Mouse (Mus musculus) limb, embryonic 14.5 days (tissue): ENCODE data around the gene Lsm5. TPM values are rescaled to one million over a fixed set of nuclear protein-coding genes. Genes with fewer than 3 reads are reported as not detected.
A peak's percentile ranks its signal among the peaks of the same experiment; 100 is the strongest.

Experiments used
- ATAC-seq: fragments of 200-750 bp; cut with Nextera tagmentation; 2 replicates; pipeline ENCODE4 v1.8.0; 2017; ENCODE audit warnings: low read depth, moderate number of reproducible peaks, moderate TSS enrichment; ENCODE audit not compliant: low FRiP score
- DNase-seq: peaks from one replicate; pipeline ENCODE4 v3.0.0-alpha.2; 2015; ENCODE audit warnings: low spot score
- H3K27ac ChIP-seq: fragments of 300-500 bp; sonication (generic); replicated peaks from 2 replicates; pipeline ENCODE4 v1.5.1; 2014; ENCODE audit warnings: low read depth, mild to moderate bottlenecking, low read length, moderate library complexity, mixed read lengths
- H3K27me3 ChIP-seq: fragments of 300-500 bp; sonication (generic); 2 replicates; pipeline ENCODE4 v1.6.1; 2014; ENCODE audit warnings: low read length, mixed read lengths; ENCODE audit not compliant: control insufficient read depth, insufficient read depth
- H3K36me3 ChIP-seq: fragments of 300-500 bp; sonication (generic); 2 replicates; pipeline ENCODE4 v1.6.1; 2014; ENCODE audit warnings: mild to moderate bottlenecking, low read length, moderate library complexity, mixed read lengths; ENCODE audit not compliant: control insufficient read depth, insufficient read depth
- H3K4me1 ChIP-seq: fragments of 300-500 bp; sonication (generic); 2 replicates; pipeline ENCODE4 v1.6.1; 2014; ENCODE audit warnings: antibody characterized with exemption, low read length, mixed read lengths; ENCODE audit not compliant: control insufficient read depth, insufficient read depth
- H3K4me2 ChIP-seq: fragments of 300-500 bp; sonication (generic); replicated peaks from 2 replicates; pipeline ENCODE4 v1.6.1; 2014; ENCODE audit warnings: low read depth, mild to moderate bottlenecking, low read length, moderate library complexity; ENCODE audit not compliant: severe bottlenecking
- H3K4me3 ChIP-seq: fragments of 300-500 bp; sonication (generic); replicated peaks from 2 replicates; pipeline ENCODE4 v1.5.1; 2014; ENCODE audit warnings: low read length
- H3K9ac ChIP-seq: fragments of 300-500 bp; sonication (generic); 2 replicates; pipeline ENCODE4 v1.6.1; 2014; ENCODE audit warnings: mild to moderate bottlenecking, low read depth, low read length, moderate library complexity; ENCODE audit not compliant: severe bottlenecking
- H3K9me3 ChIP-seq: fragments of 300-500 bp; sonication (generic); 2 replicates; pipeline ENCODE4 v1.6.1; 2016; ENCODE audit warnings: low read length; ENCODE audit not compliant: control insufficient read depth
- POLR2A ChIP-seq: fragments of 200-500 bp; IDR thresholded peaks from 2 replicates; pipeline ENCODE4 v1.8.0; 2012; ENCODE audit warnings: inconsistent platforms, mild to moderate bottlenecking, moderate library complexity, borderline replicate concordance; ENCODE audit not compliant: insufficient read depth, insufficient read length; ENCODE audit errors: extremely low read depth
- WGBS: fragments of 180-500 bp; shearing (Covaris S2); extraction: QIAGEN DNeasy Blood & Tissue Kit; methylation state at CpG from one replicate; pipeline ENCODE4 v1.1.7; 2014; 5-methylcytosine and 5-hydroxymethylcytosine counted together
- polyA plus RNA-seq, 2 experiments: library from polyadenylated mRNA; depleted of rRNA in 1 of 2; stranded (reverse) in 1 of 2; unstranded in 1 of 2; fragments of >200 nt; fragmentation: Nextera tagmentation in 1 of 2; extraction: Ambion mirVana in 1 of 2; gene quantifications; 2 replicates each; pipeline versions ENCODE4 v1.2.1 to v1.2.3; 2012 to 2014

The Lsm5 gene
- polyA plus RNA-seq (2012; rRNA removed) (58.5 and 122 TPM in 2 replicates), polyA plus RNA-seq (2014; fragmentation: Nextera tagmentation; extraction: Ambion mirVana) (127 and 135 TPM in 2 replicates)

DNA sequence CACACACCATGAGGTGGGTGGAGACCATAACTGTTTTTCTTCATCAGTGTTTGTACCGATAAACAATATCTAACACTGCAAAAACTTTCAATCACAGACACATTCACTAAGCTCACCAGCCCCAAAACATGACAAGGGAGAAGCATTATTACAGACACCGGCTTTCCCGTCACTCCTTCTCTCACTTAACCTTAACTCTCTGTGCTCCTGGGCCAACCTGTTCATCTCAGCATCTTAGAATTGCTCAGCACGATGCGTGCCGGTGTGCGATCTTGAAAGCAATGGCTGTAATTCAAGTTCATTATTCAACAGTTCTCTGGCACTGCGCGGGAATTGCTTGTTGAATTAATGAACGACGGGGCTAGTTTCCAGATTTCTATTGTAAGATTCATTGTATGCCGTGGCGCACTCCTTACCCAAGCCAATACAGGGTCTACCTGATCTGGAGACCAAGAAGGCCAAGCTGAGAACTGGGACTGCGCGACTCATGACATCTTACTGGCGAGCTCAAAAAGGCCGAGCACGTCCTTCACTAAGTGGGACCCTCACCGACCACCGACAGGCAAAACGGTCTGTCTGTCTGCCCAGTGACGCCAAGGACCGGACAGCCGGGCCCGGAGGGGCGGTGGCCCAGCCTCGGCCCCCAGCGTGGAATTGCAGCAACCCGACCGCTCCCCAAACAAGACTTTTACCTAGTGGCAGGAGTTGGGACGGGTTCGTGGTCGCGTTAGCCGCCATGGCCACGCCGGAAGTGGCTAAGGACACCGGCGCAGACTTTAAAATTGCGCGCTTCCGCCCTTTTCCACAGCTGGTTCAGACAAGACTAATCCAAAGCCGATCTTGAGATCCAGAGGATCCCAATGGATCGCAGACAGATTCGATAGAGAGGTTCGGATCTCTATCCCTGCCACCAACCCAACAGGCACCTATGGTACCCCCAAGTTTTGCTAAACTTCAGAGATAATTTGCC, at the start of gene Lsm5:
Lsm5 (minus strand) TSS at position 780 of the 970 bp plus-strand sequence.
- ATAC-seq: peak; percentile 93
- H3K9me3 ChIP-seq: no peaks in the 10 kb centered on the region

GRCm38 (mm10) chr6:56753719-56754118, 49.2 kb upstream of the Lsm5 start:
- DNase-seq (no peak), ATAC-seq (no peak)
- H3K4me3 ChIP-seq: no peak overlapping the region
- H3K36me3 ChIP-seq: peaks cover 42% of the 10 kb centered on the region
- H3K9me3 ChIP-seq: no peaks in the 10 kb centered on the region
- no peaks in the 10 kb centered on the region for H3K27me3 ChIP-seq
- TF ChIP-seq POLR2A: no peak
- H3K4me2 ChIP-seq: no peak overlapping the region
- H3K9ac ChIP-seq: no peak overlapping the region
- 89% methylated on average over 3 of the region's 3 CpGs for WGBS
- no peak overlapping the region for H3K27ac ChIP-seq
- no peaks in the 10 kb centered on the region for H3K4me1 ChIP-seq

More for the DNA sequence above, at the start of gene Lsm5:
- DNase-seq: peak; percentile 96
- Histone ChIP-seq H3K36me3 (0 out of 2 replicates have a peak, but pooled peaks cover 4% of the 10 kb centered on the region), H3K4me1 (no peaks in the 10 kb centered on the region), H3K27ac (no peak within 1 kb of the TSS), H3K4me3 (peak within 1 kb of the TSS; percentile 67), H3K9ac (peak within 1 kb of the TSS; percentile 72), H3K27me3 (no peaks in the 10 kb centered on the region), H3K4me2 (peak within 1 kb of the TSS; percentile 56)
- WGBS: under 1% methylated on average over 46 of the region's 46 CpGs
- TF ChIP-seq POLR2A: no peak

GRCm38 (mm10) chr6:56745950-56746543, 41.5 kb upstream of the Lsm5 start:
- Histone ChIP-seq H3K27ac (no peak overlapping the region), H3K9ac (no peak overlapping the region), H3K36me3 (peaks cover 36% of the 10 kb centered on the region), H3K4me2 (no peak overlapping the region), H3K27me3 (no peaks in the 10 kb centered on the region), H3K4me3 (no peak overlapping the region), H3K9me3 (no peaks in the 10 kb centered on the region), H3K4me1 (no peaks in the 10 kb centered on the region)
- no peak for TF ChIP-seq POLR2A
- WGBS: 63% methylated on average over 5 of the region's 5 CpGs
- peak; percentile 79 for DNase-seq
- ATAC-seq: no peak

DNA sequence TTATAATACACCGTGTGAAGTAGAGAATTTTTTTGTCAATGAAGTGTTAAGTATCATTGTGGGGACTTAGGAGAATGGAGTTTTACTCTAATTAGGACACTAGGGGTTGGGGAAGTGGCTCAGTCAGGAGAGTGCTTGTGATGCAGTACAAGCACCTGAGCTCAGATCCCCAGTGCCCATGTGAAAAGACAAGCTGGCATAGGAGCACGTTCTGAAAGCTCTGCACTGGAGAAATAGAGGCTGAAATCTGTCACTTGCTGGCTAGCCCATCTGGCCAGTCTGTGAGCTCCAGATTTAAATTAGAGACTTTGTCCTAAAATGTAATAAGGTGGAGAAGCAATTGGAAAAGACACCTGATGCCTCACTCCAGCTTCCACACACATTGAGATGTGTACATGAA, 28.0 kb upstream of the Lsm5 start:
- H3K9ac ChIP-seq: no peak overlapping the region
- no peaks in the 10 kb centered on the region for H3K4me1 ChIP-seq
- DNase-seq (no peak), ATAC-seq (no peak)
- peaks cover 62% of the 10 kb centered on the region for H3K36me3 ChIP-seq
- H3K4me3 ChIP-seq: no peak overlapping the region
- no peak for TF ChIP-seq POLR2A
- H3K27me3 ChIP-seq: no peaks in the 10 kb centered on the region
- H3K9me3 ChIP-seq: no peaks in the 10 kb centered on the region
- H3K27ac ChIP-seq: no peak overlapping the region
- 91% methylated on average over 2 of the region's 2 CpGs for WGBS
- H3K4me2 ChIP-seq: no peak overlapping the region

DNA sequence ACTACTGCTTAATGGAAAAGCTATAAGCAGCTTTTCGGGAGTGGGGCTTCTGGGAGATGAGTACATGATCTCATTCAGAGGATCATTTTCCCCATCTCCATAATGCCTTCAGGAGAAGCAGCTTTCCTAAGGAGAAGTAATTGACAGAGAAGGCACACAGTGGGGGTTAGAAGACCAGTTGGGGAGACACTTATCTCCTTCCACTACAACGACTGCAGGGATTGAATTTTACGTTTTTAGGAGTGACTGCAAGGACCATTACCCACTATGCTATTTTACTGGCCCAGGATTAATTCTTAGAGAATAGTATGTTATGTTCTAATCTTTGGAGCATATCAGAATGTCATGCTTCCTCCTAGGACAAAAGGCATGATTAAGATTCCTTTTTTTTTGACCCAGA, 16.4 kb upstream of the Lsm5 start:
- no peak overlapping the region for H3K4me2 ChIP-seq
- no peak overlapping the region for H3K4me3 ChIP-seq
- H3K27me3 ChIP-seq: no peaks in the 10 kb centered on the region
- H3K4me1 ChIP-seq: 0 out of 2 replicates have a peak, but pooled peaks cover 4% of the 10 kb centered on the region
- DNase-seq (no peak), ATAC-seq (no peak)
- no peak overlapping the region for H3K27ac ChIP-seq
- H3K9ac ChIP-seq: no peak overlapping the region
- peaks cover 20% of the 10 kb centered on the region for H3K36me3 ChIP-seq
- 43% methylated on average over 3 of the region's 3 CpGs for WGBS
- no peak for TF ChIP-seq POLR2A
- no peaks in the 10 kb centered on the region for H3K9me3 ChIP-seq
